Mouse (Mus musculus): ENCODE measurements around the gene Gm9780. TPM values are rescaled to one million over a fixed set of nuclear protein-coding genes. Genes with fewer than 3 reads are reported as not detected.
"Not testable (repeated sequence)": the region's sequence is repeated elsewhere in the genome, so short reads cannot be mapped to it uniquely, and the experiment has no call there.

Gm9780 gene
- polyA plus RNA-seq, 1 experiment: 51.0 TPM

DNA sequence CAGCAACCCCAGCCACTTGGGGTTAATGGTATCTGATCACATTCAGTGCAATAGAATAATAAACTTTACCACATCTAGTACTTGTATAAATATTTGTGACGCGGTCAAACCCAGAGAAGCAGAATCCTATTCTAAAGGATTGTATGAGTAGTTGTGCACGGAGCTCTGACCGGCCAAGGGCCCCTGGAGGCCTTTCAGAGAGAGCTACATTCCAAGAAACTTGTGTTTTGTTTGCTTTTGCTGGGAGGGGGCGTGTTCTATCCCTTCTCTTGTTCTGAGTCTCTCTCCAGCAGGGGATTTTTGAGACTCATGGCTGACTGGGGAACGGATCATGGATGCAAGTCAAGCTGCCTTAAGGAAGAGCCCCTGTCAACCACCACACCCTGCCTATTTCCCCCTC lies 7.1 kb downstream of the Gm9780 start:
- H3K27me3 ChIP-seq (ENCODE audit: control insufficient read depth, insufficient read depth, low read length); H3K36me3 ChIP-seq (ENCODE audit: control insufficient read depth, insufficient read depth, low read length); H3K4me1 ChIP-seq (ENCODE audit: control insufficient read depth, insufficient read depth, insufficient read length, low read length); H3K4me3 ChIP-seq (ENCODE audit: low read depth, low read length); H3K27ac ChIP-seq (ENCODE audit: insufficient read depth, low read depth, low read length): not testable (repeated sequence)
- no CpG with 5 or more reads among the region's 6 CpGs for WGBS

DNA sequence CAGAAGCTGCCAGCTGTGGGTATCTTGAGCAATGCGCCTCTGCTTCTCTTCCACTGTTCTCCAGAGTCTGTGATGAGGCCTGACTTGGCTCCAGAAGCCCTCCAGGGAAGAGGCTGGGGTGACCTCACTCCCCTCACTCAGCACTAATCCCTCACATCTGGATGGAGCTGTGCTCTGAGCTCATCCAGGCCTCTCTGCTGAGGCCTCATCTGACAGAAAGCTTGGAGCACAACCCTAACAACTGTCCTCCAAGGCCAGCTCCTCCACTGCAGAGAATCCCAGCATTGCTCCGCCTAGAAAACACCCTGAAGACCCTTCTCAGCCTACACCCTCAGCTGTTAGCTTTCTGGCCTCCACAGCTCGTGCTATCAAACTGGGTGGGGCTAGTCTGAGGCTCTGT lies 8.1 kb downstream of the Gm9780 start:
- H3K36me3 ChIP-seq (ENCODE audit: control insufficient read depth, insufficient read depth, low read length); H3K27me3 ChIP-seq (ENCODE audit: control insufficient read depth, insufficient read depth, low read length); H3K27ac ChIP-seq (ENCODE audit: insufficient read depth, low read depth, low read length); H3K4me1 ChIP-seq (ENCODE audit: control insufficient read depth, insufficient read depth, insufficient read length, low read length); H3K4me3 ChIP-seq (ENCODE audit: low read depth, low read length): not testable (repeated sequence)
- no CpG with 5 or more reads among the region's 3 CpGs for WGBS

DNA sequence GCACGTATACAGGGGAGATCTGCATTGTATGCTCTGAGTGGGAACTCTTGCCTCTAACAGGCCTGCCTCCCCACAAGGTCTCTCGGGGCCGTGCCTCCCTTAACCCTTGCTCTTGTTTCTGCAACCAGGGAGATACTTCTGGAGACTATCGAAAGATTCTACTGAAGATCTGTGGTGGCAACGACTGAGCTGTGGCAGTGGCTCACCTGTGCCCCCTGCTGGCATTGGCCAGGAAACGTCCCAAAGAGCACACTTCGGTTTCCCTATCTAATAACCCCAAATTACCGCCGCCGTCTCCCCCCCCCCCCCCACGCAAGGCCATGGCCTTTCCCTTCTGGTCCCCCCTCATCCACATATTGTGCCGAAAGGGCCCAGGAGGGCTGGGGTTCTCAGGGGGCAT lies 16.9 kb downstream of the Gm9780 start:
- H3K27ac ChIP-seq (ENCODE audit: insufficient read depth, low read depth, low read length); H3K4me3 ChIP-seq (ENCODE audit: low read depth, low read length); H3K4me1 ChIP-seq (ENCODE audit: control insufficient read depth, insufficient read depth, insufficient read length, low read length); H3K27me3 ChIP-seq (ENCODE audit: control insufficient read depth, insufficient read depth, low read length); H3K36me3 ChIP-seq (ENCODE audit: control insufficient read depth, insufficient read depth, low read length): not testable (repeated sequence)
- WGBS: no CpG with 5 or more reads among the region's 12 CpGs

DNA sequence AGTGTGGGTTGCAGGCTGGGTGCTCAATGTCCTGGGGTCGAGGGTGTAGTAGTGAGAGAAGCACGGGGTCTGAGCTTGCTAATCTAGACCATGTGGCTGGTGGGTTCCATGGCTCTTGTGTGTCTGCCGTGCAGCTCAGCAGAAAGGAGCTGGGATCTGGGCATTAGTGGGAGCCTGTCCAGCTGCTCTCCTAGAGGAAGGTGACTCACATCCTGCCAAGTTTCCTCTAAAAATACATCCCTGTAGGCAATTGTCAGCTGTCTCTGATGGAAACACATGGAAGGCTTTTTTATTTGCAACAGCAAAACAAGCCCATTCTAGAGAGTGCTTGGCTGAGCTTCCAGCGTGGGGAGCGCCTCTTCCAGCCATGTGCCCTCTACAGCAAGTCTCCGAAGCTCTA lies 19.7 kb downstream of the Gm9780 start:
- H3K4me1 ChIP-seq (ENCODE audit: control insufficient read depth, insufficient read depth, insufficient read length, low read length); H3K27me3 ChIP-seq (ENCODE audit: control insufficient read depth, insufficient read depth, low read length); H3K36me3 ChIP-seq (ENCODE audit: control insufficient read depth, insufficient read depth, low read length); H3K27ac ChIP-seq (ENCODE audit: insufficient read depth, low read depth, low read length); H3K4me3 ChIP-seq (ENCODE audit: low read depth, low read length): not testable (repeated sequence)
- whole genome bisulfite sequencing: no CpG with 5 or more reads among the region's 6 CpGs

DNA sequence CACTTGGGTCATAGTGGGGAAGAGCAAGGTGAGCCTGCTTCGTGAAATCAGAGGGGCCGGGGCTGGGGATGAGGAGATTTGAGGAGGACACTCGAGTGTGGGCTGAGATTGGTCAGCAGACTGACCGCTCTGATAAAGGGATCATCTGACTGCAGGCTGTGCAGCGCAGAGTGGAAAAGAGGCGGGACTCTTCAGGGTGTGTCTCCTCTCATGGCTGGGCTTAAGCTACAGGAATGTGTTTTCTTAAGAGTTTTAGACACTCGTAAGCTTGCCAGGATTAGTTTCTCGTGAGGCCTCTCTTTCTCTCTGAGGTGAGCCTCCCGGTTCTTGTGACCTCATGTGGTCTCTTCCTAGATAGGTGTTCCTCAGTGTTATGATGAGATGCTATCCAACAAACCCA lies 21.0 kb downstream of the Gm9780 start:
- not testable (repeated sequence) for H3K4me3 ChIP-seq (ENCODE audit: low read depth, low read length); H3K27me3 ChIP-seq (ENCODE audit: control insufficient read depth, insufficient read depth, low read length); H3K27ac ChIP-seq (ENCODE audit: insufficient read depth, low read depth, low read length); H3K4me1 ChIP-seq (ENCODE audit: control insufficient read depth, insufficient read depth, insufficient read length, low read length); H3K36me3 ChIP-seq (ENCODE audit: control insufficient read depth, insufficient read depth, low read length)
- no CpG with 5 or more reads among the region's 9 CpGs for WGBS

DNA sequence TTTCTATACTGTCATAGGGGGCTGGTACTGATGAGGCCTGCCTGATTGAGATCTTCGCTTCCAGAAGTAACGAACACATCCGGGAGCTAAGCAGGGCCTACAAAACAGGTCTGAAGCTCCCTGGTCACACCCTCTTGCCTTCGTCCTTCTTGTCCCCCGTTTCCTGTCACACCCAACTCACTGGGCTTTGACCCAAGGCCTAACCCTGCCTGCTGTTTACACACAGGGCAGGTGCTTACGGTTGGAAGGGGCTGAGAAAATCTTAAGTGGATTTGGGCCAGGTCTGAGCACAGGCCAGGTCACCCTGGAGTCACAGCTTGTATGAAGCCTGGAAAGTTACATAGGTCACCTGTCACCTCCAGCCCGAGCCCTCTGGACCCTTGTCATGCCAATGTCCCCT lies 26.1 kb downstream of the Gm9780 start:
- not testable (repeated sequence) for H3K4me3 ChIP-seq (ENCODE audit: low read depth, low read length); H3K4me1 ChIP-seq (ENCODE audit: control insufficient read depth, insufficient read depth, insufficient read length, low read length); H3K27me3 ChIP-seq (ENCODE audit: control insufficient read depth, insufficient read depth, low read length); H3K36me3 ChIP-seq (ENCODE audit: control insufficient read depth, insufficient read depth, low read length); H3K27ac ChIP-seq (ENCODE audit: insufficient read depth, low read depth, low read length)
- WGBS: no CpG with 5 or more reads among the region's 7 CpGs

DNA sequence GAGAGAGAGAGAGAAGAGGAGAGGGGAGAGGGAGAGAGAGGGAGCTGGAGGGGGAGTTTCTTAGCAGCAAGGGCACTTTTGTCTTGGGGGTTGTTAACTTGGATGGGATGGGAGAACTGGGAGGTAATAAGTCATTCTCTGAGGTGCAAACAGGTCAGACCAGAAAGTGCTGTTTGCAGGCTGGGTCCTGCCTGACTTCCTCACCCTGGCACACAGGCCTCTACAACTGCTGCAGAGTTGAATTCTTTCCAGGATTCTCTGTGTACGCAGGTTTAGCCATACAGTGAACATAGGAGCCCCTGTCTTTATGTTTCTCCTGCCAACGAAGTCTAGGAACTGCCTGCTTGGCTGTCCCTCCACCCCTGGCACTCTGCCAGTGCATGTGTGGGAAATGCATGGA lies 35.0 kb downstream of the Gm9780 start:
- no CpG with 5 or more reads among the region's 2 CpGs for WGBS
- H3K4me1 ChIP-seq (ENCODE audit: control insufficient read depth, insufficient read depth, insufficient read length, low read length); H3K4me3 ChIP-seq (ENCODE audit: low read depth, low read length); H3K27me3 ChIP-seq (ENCODE audit: control insufficient read depth, insufficient read depth, low read length); H3K27ac ChIP-seq (ENCODE audit: insufficient read depth, low read depth, low read length); H3K36me3 ChIP-seq (ENCODE audit: control insufficient read depth, insufficient read depth, low read length): not testable (repeated sequence)

DNA sequence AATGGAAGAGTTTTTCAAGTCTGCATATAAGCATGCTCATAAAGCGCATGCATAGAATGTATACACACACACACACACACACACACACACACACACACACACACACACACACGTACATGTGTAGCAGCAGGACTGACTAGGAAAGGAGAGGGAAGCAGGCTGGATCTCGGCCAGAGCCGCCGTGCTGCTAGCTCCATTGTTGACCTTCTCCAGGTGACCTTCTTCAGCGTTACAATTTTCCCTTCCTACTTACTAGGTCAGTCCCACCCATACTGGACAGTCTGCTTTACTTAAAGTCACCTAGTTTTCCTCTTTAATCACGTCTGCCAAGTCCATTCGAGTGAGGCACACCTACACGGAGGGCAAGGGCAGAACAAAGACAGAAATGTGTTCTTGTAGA lies 60.6 kb downstream of the Gm9780 start:
- WGBS: 37% methylated on average over 8 of the region's 9 CpGs
- not testable (repeated sequence) for H3K36me3 ChIP-seq (ENCODE audit: control insufficient read depth, insufficient read depth, low read length); H3K27ac ChIP-seq (ENCODE audit: insufficient read depth, low read depth, low read length); H3K4me1 ChIP-seq (ENCODE audit: control insufficient read depth, insufficient read depth, insufficient read length, low read length); H3K4me3 ChIP-seq (ENCODE audit: low read depth, low read length); H3K27me3 ChIP-seq (ENCODE audit: control insufficient read depth, insufficient read depth, low read length)

DNA sequence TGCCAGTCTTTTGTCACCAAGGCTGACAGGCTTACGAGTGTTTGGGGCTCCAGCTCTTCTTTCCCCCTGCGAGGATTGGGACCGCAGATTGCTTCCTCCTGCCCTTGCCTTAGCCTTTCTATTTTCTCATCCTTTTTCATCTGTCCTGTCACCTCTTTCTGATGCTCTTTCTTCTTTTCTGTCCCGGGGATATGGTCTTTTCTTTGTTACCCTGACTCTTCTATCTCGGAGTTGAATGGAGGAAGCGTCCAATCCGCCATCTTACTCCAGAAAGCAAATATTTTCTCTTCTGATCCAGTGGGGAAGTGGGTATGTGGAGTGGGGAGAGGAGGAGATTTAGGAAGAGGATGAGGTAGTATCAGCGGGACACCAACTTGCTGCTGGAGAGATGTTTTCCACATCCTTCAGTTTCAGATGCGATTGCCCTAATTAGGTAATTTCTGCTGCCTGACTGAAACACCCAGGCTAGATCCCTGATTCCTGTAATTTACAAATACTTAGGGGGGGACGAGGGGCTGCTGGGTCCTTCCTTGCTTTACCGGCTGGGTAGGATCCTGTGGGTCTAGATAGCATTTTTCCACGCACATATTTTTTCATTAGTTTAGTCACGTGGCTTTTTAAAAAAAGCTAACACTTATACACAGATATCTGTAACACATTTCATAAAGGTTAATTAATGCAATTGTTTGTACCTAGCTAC lies 63.1 kb downstream of the Gm9780 start:
- WGBS: 47% methylated on average over 8 of the region's 13 CpGs
- H3K36me3 ChIP-seq (ENCODE audit: control insufficient read depth, insufficient read depth, low read length); H3K4me3 ChIP-seq (ENCODE audit: low read depth, low read length); H3K27me3 ChIP-seq (ENCODE audit: control insufficient read depth, insufficient read depth, low read length); H3K4me1 ChIP-seq (ENCODE audit: control insufficient read depth, insufficient read depth, insufficient read length, low read length); H3K27ac ChIP-seq (ENCODE audit: insufficient read depth, low read depth, low read length): not testable (repeated sequence)

DNA sequence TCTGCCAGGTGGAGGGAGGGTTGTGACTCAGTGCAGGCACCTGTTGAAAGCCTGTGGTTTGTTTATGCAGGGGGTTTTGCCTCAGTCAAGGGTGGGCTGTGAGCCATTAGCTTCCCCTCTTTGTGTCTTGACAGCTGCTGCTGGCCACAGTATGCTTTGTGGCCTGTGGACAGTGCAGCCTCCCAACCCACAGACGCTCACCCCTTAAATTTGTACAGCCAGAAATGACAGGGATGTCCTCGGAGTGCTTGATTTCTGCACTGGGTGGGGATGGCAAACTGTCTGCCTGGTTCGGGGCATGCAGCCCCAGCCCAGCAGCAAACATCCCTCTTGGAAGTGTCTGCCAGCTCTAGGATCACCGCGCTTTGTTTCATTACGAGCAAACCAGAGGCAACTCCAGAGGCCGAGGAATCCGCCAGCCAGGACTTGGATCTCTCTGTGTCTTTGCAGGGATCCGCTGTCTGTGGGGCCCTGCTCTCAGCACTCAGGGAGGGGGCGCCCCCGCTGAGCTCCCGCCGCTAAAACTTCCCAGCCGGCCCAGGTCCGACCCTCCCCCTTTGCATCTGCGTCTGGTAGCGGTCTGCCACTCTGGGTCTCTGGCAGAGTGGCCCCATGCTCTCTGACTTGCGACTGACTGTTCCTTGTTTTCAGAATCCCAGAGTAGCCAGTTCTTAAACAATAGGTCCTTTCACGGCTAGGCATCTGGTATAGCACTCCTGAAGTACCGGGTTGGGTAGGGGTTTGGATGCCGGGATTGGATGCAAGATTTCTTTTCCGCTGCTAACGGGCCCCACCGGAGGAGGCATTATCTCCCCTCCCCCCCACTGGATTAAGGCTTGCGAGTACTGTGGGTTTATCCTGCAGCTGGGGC lies 63.9 kb downstream of the Gm9780 start, which contains the start of gene Duxbl1:
TSS of gene Duxbl1 (plus strand) at position 207 of the 871 bp plus-strand sequence.
- H3K4me3 ChIP-seq (ENCODE audit: low read depth, low read length); H3K27me3 ChIP-seq (ENCODE audit: control insufficient read depth, insufficient read depth, low read length); H3K27ac ChIP-seq (ENCODE audit: insufficient read depth, low read depth, low read length); H3K4me1 ChIP-seq (ENCODE audit: control insufficient read depth, insufficient read depth, insufficient read length, low read length); H3K36me3 ChIP-seq (ENCODE audit: control insufficient read depth, insufficient read depth, low read length): not testable (repeated sequence)
- no CpG with 5 or more reads among the region's 25 CpGs for WGBS

All from small intestine, adult 2 months (tissue).